8 mouse cellular contexts compared by ENCODE assay signal in genomic region chr5:146793630-146794083, GRCm38 (mm10). TPM values are rescaled to one million over a fixed set of nuclear protein-coding genes. Genes with fewer than 3 reads are reported as not detected.
A peak's percentile ranks its signal among the peaks of the same experiment; 100 is the strongest.
DNase-seq lines count a peak whose midpoint lies in the region; ATAC-seq and TF ChIP-seq lines count a peak whose summit lies in the region.

No protein-coding gene starts in this region.

- peaks cover 14% of the 10 kb centered on the region; the same call in 1 of the 2 replicates for H3K4me1 ChIP-seq in cortical plate, adult 2 months (ENCODE audit: control insufficient read depth, insufficient read depth, low read length)
- peaks cover 37% of the 10 kb centered on the region for H3K4me1 ChIP-seq in intestine, embryonic 14.5 days (replicated peaks; ENCODE audit: control insufficient read depth, insufficient read depth, low read length)

- H3K27ac ChIP-seq in left cerebral cortex, adult 2 months, result peak overlapping the region; percentile 67; the same call in 1 of the 2 replicates
- no peak overlapping the region for H3K27ac ChIP-seq in cortical plate, adult 2 months (ENCODE audit: insufficient read depth, low read length)
- H3K27ac ChIP-seq in intestine, embryonic 14.5 days (ENCODE audit: low read depth), result peak overlapping the region; percentile 89

- intact Hi-C loops in left cerebral cortex, adult 2 months (cut with DNase I), result loop anchor here (1.0 to 5.0 kb wide), 2 partner anchors 40 to 61 kb away; no protein-coding TSS in a partner anchor
- intact Hi-C loops in left cerebral cortex, postnatal 10 days (cut with DNase I), result loop anchor here (2.0 kb wide), 1 partner anchor 39 kb away; the partner anchor contains the start of gene Rpl21
- intact Hi-C loops in left cerebral cortex, postnatal 4 days (cut with DNase I), result no loop called here
- intact Hi-C loops in gastrocnemius, postnatal 36 days (cut with DNase I), result loop anchor here (2.0 to 10.0 kb wide), 2 partner anchors 39 to 569 kb away; partner anchors contain the start of genes Rnf6 and Rpl21

- no peaks in the 10 kb centered on the region for H3K9me3 ChIP-seq in intestine, embryonic 14.5 days (ENCODE audit: control insufficient read depth, low read length)

- no peak for TF ChIP-seq POLR2A in cortical plate, adult 2 months (IDR thresholded peaks at IDR 0.05; ENCODE audit: extremely low read depth, insufficient read depth, low read length)

- no peaks in the 10 kb centered on the region for H3K36me3 ChIP-seq in intestine, embryonic 14.5 days (ENCODE audit: control insufficient read depth, insufficient read depth, low read length)

- H3K27me3 ChIP-seq in intestine, embryonic 14.5 days (replicated peaks; ENCODE audit: control insufficient read depth, insufficient read depth, low read length), result no peaks in the 10 kb centered on the region

- H3K4me2 ChIP-seq in intestine, embryonic 14.5 days (ENCODE audit: low read length), result peak overlapping the region; percentile 91

- H3K9ac ChIP-seq in intestine, embryonic 14.5 days (ENCODE audit: low read length), result peak overlapping the region; percentile 88

- no peak for ATAC-seq in intestine, embryonic 14.5 days (replicated peaks; ENCODE audit: low FRiP score, low TSS enrichment, low read depth)

- under 1% methylated on average over 18 of the region's 18 CpGs for WGBS in intestine, embryonic 14.5 days

- H3K4me3 ChIP-seq in left cerebral cortex, adult 2 months, result peak overlapping the region; percentile 66
- H3K4me3 ChIP-seq in cortical plate, adult 2 months (ENCODE audit: insufficient read depth, low read length), result peak overlapping the region; percentile 70
- peak overlapping the region; percentile 80 for H3K4me3 ChIP-seq in intestine, embryonic 14.5 days (ENCODE audit: low read depth, low read length)

- no peak for DNase-seq in left cerebral cortex, adult 2 months (ENCODE audit: extremely low spot score in 1 of 2, low spot score in 2 of 2)
- no peak for DNase-seq in left cerebral cortex, postnatal 10 days (ENCODE audit: extremely low spot score in 1 of 2, low spot score in 2 of 2)
- no peak for DNase-seq in intestine, embryonic 14.5 days (ENCODE audit: low spot score)
- DNase-seq in naive thymus-derived CD4-positive, alpha-beta T cell, adult 2 months (ENCODE audit: low read depth), result peak; percentile 54
- no peak for DNase-seq in ovary, postnatal 10 days (ENCODE audit: low spot score)
- no peak for DNase-seq in left cerebral cortex, postnatal 4 days
- no peak for DNase-seq in gastrocnemius, postnatal 36 days

- no peak for TF ChIP-seq CTCF in left cerebral cortex, adult 2 months (IDR thresholded peaks at IDR 0.05)
- TF ChIP-seq CTCF in cortical plate, adult 2 months (IDR thresholded peaks at IDR 0.05; ENCODE audit: extremely low read depth, insufficient read depth, low read length), result no peak

RNA-seq across cellular contexts. Expression of gene Usp12, which starts 1.1 kb away (rescaled TPM):
- 10 to 100 TPM; 56.0 to 56.7 TPM for total RNA-seq in left cerebral cortex, adult 2 months (2021)
- total RNA-seq in left cerebral cortex, postnatal 10 days (2021), result 10 to 100 TPM; 55.8 to 59.0 TPM
- 31.0 and 32.7 TPM in 2 replicates for polyA plus RNA-seq in cortical plate, adult 2 months (2012; rRNA removed)
- polyA plus RNA-seq in intestine, embryonic 14.5 days (2014; fragmentation: Nextera tagmentation; extraction: Ambion mirVana), result 19.2 and 19.6 TPM in 2 replicates
- total RNA-seq in left cerebral cortex, postnatal 4 days (2021), result 10 to 100 TPM; 49.0 to 53.9 TPM
- total RNA-seq in gastrocnemius, postnatal 36 days (2021), result 10 to 100 TPM; 15.9 to 16.8 TPM

RNA-seq across cellular contexts. Expression of gene Rpl21, which starts 39.0 kb away (rescaled TPM):
- 100 to 1,000 TPM; 165 to 172 TPM for total RNA-seq in left cerebral cortex, adult 2 months (2021)
- 100 to 1,000 TPM; 183 to 190 TPM for total RNA-seq in left cerebral cortex, postnatal 10 days (2021)
- 381 and 420 TPM in 2 replicates for polyA plus RNA-seq in cortical plate, adult 2 months (2012; rRNA removed)
- polyA plus RNA-seq in intestine, embryonic 14.5 days (2014; fragmentation: Nextera tagmentation; extraction: Ambion mirVana), result 733 and 792 TPM in 2 replicates
- total RNA-seq in left cerebral cortex, postnatal 4 days (2021), result 100 to 1,000 TPM; 211 to 238 TPM
- 100 to 1,000 TPM; 104 to 128 TPM for total RNA-seq in gastrocnemius, postnatal 36 days (2021)

RNA-seq across cellular contexts. Expression of gene Rasl11a, which starts 51.2 kb away (rescaled TPM):
- 10 to 100 TPM in 1 of 2 experiments, 1 to 10 TPM in 1; 9.2 to 17.1 TPM for total RNA-seq in left cerebral cortex, adult 2 months (2021)
- total RNA-seq in left cerebral cortex, postnatal 10 days (2021), result 10 to 100 TPM in 1 of 2 experiments, 1 to 10 TPM in 1; 9.2 to 12.2 TPM
- 3.8 and 5.4 TPM in 2 replicates for polyA plus RNA-seq in cortical plate, adult 2 months (2012; rRNA removed)
- 28.1 and 29.5 TPM in 2 replicates for polyA plus RNA-seq in intestine, embryonic 14.5 days (2014; fragmentation: Nextera tagmentation; extraction: Ambion mirVana)
- total RNA-seq in left cerebral cortex, postnatal 4 days (2021), result 10 to 100 TPM; 10.0 to 10.6 TPM
- 1 to 10 TPM; 1.4 to 1.5 TPM for total RNA-seq in gastrocnemius, postnatal 36 days (2021)

Comparison
In these comparisons a context has a peak if more than half of its experiments do, and no peak if none do; other contexts are left out.
1. RNA of gene Rasl11a, which starts 51.2 kb away (total RNA-seq): 9.2 to 17.1 TPM in left cerebral cortex, adult 2 months, 9.2 to 12.2 TPM in left cerebral cortex, postnatal 10 days and 10.0 to 10.6 TPM in left cerebral cortex, postnatal 4 days; 1.4 to 1.5 TPM in gastrocnemius, postnatal 36 days; every median in the first group is over 4 times any median in the second.
2. Peak in every context shown above with its lines, with median percentiles within 50 percentile points of each other: H3K4me3 ChIP-seq.